Mouse (Mus musculus): Measurements from ENCODE around the gene Etl4. TPM values are rescaled to one million over a fixed set of nuclear protein-coding genes. Genes with fewer than 3 reads are reported as not detected.

Etl4 gene
- polyA plus RNA-seq, 2 experiments, result 38.3 to 44.9 TPM

DNA sequence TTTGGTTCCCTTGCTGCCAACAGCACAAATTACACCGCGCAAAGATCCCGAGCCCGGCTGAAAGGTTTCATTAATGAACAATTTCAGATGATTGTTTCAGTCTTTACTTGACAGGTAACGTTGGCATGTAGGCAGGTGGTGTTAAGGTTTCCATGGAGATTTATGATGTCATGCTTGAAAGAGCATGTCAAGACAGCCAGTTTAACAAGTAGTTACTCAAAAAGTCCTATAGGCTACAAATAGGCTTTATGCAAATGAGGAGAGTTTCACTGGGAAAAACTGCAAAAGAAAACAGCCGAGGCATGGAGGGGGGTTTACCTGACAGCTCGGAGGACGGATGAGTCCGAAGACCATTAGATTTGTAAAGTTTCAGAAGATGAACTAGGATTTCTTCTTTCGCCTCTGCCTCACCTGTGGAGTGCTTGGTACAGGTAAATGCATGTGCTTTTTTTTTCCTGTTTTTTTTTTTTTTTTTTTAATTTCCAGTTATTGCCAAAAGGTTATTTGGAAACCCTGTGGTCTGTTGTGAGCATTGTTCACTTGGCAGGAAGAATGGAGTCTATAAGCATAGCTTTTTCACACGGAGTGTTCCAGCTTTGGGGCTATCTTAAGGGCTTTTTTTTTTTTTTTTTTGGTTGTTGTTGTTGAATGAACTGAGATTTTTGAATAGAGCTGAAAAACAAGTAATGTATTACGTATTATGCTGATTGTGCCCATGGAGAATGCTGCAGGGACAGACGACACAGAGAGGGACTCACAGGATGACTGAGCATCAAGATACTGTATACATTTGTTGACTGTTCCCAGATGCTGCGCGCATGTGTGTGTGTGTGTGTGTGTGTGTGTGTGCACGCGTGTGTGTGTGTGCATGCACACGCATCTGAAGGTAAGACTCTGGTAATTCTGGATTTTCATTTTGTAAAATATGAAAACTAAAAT is 638.4 kb downstream of the Etl4 start:
- TF ChIP-seq POLR2A (IDR thresholded peaks at IDR 0.05; ENCODE audit: borderline replicate concordance, extremely low read depth, insufficient read depth, insufficient read length), result no peak
- Histone ChIP-seq H3K27me3 (ENCODE audit: control insufficient read depth, insufficient read depth, low read length) (no peaks in the 10 kb centered on the region), H3K4me1 (ENCODE audit: control insufficient read depth, insufficient read depth, low read length) (peaks cover 14% of the 10 kb centered on the region), H3K27ac (replicated peaks; ENCODE audit: low read depth, low read length) (no peak overlapping the region; the same call in 1 of the 2 replicates), H3K4me2 (replicated peaks; ENCODE audit: low read depth, low read length, severe bottlenecking) (peak overlapping the region; percentile 40), H3K4me3 (replicated peaks; ENCODE audit: low read length) (peak overlapping the region; percentile 29), H3K9ac (ENCODE audit: low read depth, low read length, severe bottlenecking) (no peak overlapping the region), H3K9me3 (ENCODE audit: control insufficient read depth, low read length) (no peaks in the 10 kb centered on the region), H3K36me3 (ENCODE audit: control insufficient read depth, insufficient read depth, low read length) (no peaks in the 10 kb centered on the region)
- DNase-seq (ENCODE audit: low spot score) (peak; percentile 9), ATAC-seq (ENCODE audit: low FRiP score, low read depth) (no peak)
- 29% methylated on average over 18 of the region's 18 CpGs for WGBS

DNA sequence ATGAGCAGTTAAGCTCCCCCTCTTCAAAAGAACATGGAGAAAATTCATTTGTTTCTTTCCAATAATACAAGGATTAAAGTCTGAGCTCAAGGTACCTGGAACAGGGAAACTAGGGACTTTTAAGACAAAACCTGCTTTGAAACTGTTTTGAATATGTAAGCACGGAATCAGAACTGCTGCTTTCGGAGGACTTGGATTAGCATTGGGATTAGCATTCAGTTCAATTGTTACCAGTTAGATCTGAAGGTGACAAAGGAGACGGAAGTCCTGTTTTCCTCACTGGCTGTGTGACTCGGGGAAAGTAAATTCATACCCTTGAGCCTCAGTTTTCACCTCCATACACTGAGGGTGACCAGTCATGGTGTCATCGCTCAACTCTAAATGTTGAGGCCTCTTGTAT is 639.5 kb downstream of the Etl4 start:
- H3K4me2 ChIP-seq (replicated peaks; ENCODE audit: low read depth, low read length, severe bottlenecking), result no peak overlapping the region
- H3K9ac ChIP-seq (ENCODE audit: low read depth, low read length, severe bottlenecking), result no peak overlapping the region
- no peak for DNase-seq (ENCODE audit: low spot score)
- TF ChIP-seq POLR2A (IDR thresholded peaks at IDR 0.05; ENCODE audit: borderline replicate concordance, extremely low read depth, insufficient read depth, insufficient read length), result no peak
- H3K27me3 ChIP-seq (ENCODE audit: control insufficient read depth, insufficient read depth, low read length), result no peaks in the 10 kb centered on the region
- no peak for ATAC-seq (ENCODE audit: low FRiP score, low read depth)
- H3K9me3 ChIP-seq (ENCODE audit: control insufficient read depth, low read length), result no peaks in the 10 kb centered on the region
- WGBS, result 60% methylated on average over 5 of the region's 5 CpGs
- peaks cover 14% of the 10 kb centered on the region for H3K4me1 ChIP-seq (ENCODE audit: control insufficient read depth, insufficient read depth, low read length)
- H3K4me3 ChIP-seq (replicated peaks; ENCODE audit: low read length), result no peak overlapping the region
- no peak overlapping the region for H3K27ac ChIP-seq (replicated peaks; ENCODE audit: low read depth, low read length)
- H3K36me3 ChIP-seq (ENCODE audit: control insufficient read depth, insufficient read depth, low read length), result no peaks in the 10 kb centered on the region

DNA sequence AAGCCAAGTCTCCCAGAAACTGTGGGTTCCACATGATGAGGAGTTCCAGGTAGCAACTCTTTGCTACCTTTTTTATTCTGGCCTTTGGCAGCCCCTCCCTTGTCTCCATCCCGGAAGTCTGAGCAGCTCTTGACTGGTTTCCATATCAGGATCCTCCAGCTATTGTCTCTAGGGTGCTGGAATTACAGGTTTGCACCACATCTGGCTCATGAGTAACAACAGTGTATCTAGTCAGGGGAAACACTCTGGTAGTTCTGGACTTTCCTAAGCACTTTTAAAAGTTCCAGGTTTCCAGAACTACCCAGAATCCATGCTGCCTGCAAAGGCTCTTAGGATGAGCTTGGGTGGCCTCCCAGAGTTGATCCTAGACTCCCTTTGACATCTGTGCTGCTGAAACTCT is 640.4 kb downstream of the Etl4 start:
- 57% methylated on average over 1 of the region's 1 CpGs for WGBS
- H3K4me2 ChIP-seq (replicated peaks; ENCODE audit: low read depth, low read length, severe bottlenecking), result no peak overlapping the region
- H3K4me3 ChIP-seq (replicated peaks; ENCODE audit: low read length), result no peak overlapping the region
- H3K4me1 ChIP-seq (ENCODE audit: control insufficient read depth, insufficient read depth, low read length), result peaks cover 14% of the 10 kb centered on the region
- H3K9me3 ChIP-seq (ENCODE audit: control insufficient read depth, low read length), result no peaks in the 10 kb centered on the region
- no peak overlapping the region for H3K27ac ChIP-seq (replicated peaks; ENCODE audit: low read depth, low read length)
- H3K9ac ChIP-seq (ENCODE audit: low read depth, low read length, severe bottlenecking), result no peak overlapping the region
- no peaks in the 10 kb centered on the region for H3K36me3 ChIP-seq (ENCODE audit: control insufficient read depth, insufficient read depth, low read length)
- H3K27me3 ChIP-seq (ENCODE audit: control insufficient read depth, insufficient read depth, low read length), result no peaks in the 10 kb centered on the region
- no peak for DNase-seq (ENCODE audit: low spot score)
- TF ChIP-seq POLR2A (IDR thresholded peaks at IDR 0.05; ENCODE audit: borderline replicate concordance, extremely low read depth, insufficient read depth, insufficient read length), result no peak
- no peak for ATAC-seq (ENCODE audit: low FRiP score, low read depth)

DNA sequence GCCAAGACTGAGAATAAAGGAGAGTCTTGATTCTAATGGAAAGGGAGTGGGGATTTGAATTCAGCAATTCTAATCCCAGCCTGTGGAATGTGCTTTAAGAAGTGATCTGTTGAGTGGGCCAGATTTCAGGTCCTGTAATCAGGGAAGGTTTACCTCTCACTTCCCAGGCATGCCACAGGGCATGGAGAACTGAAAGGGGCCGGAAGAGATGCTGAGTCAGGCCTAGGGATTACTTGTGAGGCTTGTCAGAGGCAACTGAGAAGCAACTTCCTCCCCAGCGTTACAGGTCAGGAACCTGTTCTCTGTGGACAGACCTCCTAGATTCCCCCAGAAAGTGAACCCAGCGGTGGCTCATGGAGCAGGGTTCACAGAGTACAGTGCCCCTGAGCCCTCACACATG is 646.1 kb downstream of the Etl4 start:
- Histone ChIP-seq H3K27ac (replicated peaks; ENCODE audit: low read depth, low read length) (no peak overlapping the region), H3K9ac (ENCODE audit: low read depth, low read length, severe bottlenecking) (no peak overlapping the region), H3K4me2 (replicated peaks; ENCODE audit: low read depth, low read length, severe bottlenecking) (no peak overlapping the region), H3K4me1 (ENCODE audit: control insufficient read depth, insufficient read depth, low read length) (0 out of 2 replicates have a peak, but pooled peaks cover 3% of the 10 kb centered on the region), H3K27me3 (ENCODE audit: control insufficient read depth, insufficient read depth, low read length) (no peaks in the 10 kb centered on the region), H3K36me3 (ENCODE audit: control insufficient read depth, insufficient read depth, low read length) (no peaks in the 10 kb centered on the region), H3K9me3 (ENCODE audit: control insufficient read depth, low read length) (no peaks in the 10 kb centered on the region), H3K4me3 (replicated peaks; ENCODE audit: low read length) (no peak overlapping the region)
- TF ChIP-seq POLR2A (IDR thresholded peaks at IDR 0.05; ENCODE audit: borderline replicate concordance, extremely low read depth, insufficient read depth, insufficient read length), result no peak
- ATAC-seq (ENCODE audit: low FRiP score, low read depth), result no peak
- DNase-seq (ENCODE audit: low spot score), result no peak
- WGBS, result 67% methylated on average over 3 of the region's 3 CpGs

DNA sequence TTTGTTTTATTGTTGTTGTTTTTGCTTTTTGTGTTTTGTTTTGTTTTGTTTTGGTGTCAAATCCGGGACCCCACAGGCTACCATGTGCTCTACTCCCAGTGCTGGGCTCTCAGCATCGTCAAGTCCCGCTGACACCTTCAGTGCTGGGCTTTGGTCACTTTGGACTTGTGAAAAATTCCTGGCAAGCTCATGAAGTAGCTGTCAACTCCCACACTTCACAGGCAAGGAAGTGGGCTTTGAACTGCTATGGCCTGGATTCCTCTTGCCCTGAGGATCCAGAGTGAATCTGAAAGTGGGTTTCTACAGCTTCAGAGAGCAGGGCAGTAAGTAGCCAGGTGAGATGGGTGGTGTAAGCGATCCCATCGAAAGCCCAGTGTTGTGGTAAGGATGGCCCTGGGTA is 649.5 kb downstream of the Etl4 start:
- Histone ChIP-seq H3K4me1 (ENCODE audit: control insufficient read depth, insufficient read depth, low read length) (0 out of 2 replicates have a peak, but pooled peaks cover 3% of the 10 kb centered on the region), H3K36me3 (ENCODE audit: control insufficient read depth, insufficient read depth, low read length) (no peaks in the 10 kb centered on the region), H3K27me3 (ENCODE audit: control insufficient read depth, insufficient read depth, low read length) (no peaks in the 10 kb centered on the region), H3K4me3 (replicated peaks; ENCODE audit: low read length) (no peak overlapping the region), H3K9me3 (ENCODE audit: control insufficient read depth, low read length) (no peaks in the 10 kb centered on the region), H3K9ac (ENCODE audit: low read depth, low read length, severe bottlenecking) (no peak overlapping the region), H3K27ac (replicated peaks; ENCODE audit: low read depth, low read length) (no peak overlapping the region), H3K4me2 (replicated peaks; ENCODE audit: low read depth, low read length, severe bottlenecking) (no peak overlapping the region)
- no peak for TF ChIP-seq POLR2A (IDR thresholded peaks at IDR 0.05; ENCODE audit: borderline replicate concordance, extremely low read depth, insufficient read depth, insufficient read length)
- ATAC-seq (ENCODE audit: low FRiP score, low read depth) (no peak), DNase-seq (ENCODE audit: low spot score) (no peak)
- 65% methylated on average over 5 of the region's 5 CpGs for WGBS

All from limb, embryonic 14.5 days (tissue).